Mouse (Mus musculus): Measurements from ENCODE around the gene Celf2.

GRCm38 (mm10) chr2:7555144-7555892 is 46.0 kb upstream of the Celf2 start:
- TF ChIP-seq CTCF (IDR thresholded peaks at IDR 0.05; ENCODE audit: extremely low read depth, insufficient read length, insufficient replicate concordance, low read depth, low read length) (no peak), POLR2A (IDR thresholded peaks at IDR 0.05; ENCODE audit: low read depth, low read length) (no peak)
